Mouse (Mus musculus): Measurements from ENCODE around the gene Idh3a. TPM values are rescaled to one million over a fixed set of nuclear protein-coding genes. Genes with fewer than 3 reads are reported as not detected.

Idh3a gene
- polyA plus RNA-seq, 2 experiments from 2014 or later = 118 TPM

GRCm38 (mm10) chr9:54652778-54653177 lies 66.6 kb downstream of the Idh3a start:
- no peak for ATAC-seq

Other genes starting within 250 kb of the Idh3a start
- gene Dmxl2, start 84.7 kb upstream of the Idh3a start, polyA plus RNA-seq (2017; shearing (Covaris generic)) = under 1 TPM in 1 of 2 experiments, not detected in 1; 0.62 TPM
- not detected for gene Sh2d7, start 47.4 kb upstream of the Idh3a start, polyA plus RNA-seq (2017; shearing (Covaris generic))
- gene Cib2, start 26.1 kb upstream of the Idh3a start, polyA plus RNA-seq (2017; shearing (Covaris generic)) = 1 to 10 TPM in 1 of 2 experiments, not detected in 1; 1.6 TPM
- gene Acsbg1, start 75.5 kb downstream of the Idh3a start, polyA plus RNA-seq (2017; shearing (Covaris generic)) = 10 to 100 TPM; 41.1 to 75.2 TPM
- gene Dnaja4, start 112.5 kb downstream of the Idh3a start, polyA plus RNA-seq (2017; shearing (Covaris generic)) = 1 to 10 TPM; 2.9 to 4.0 TPM
- gene Wdr61, start 148.2 kb downstream of the Idh3a start, polyA plus RNA-seq (2017; shearing (Covaris generic)) = 100 to 1,000 TPM; 127 to 147 TPM
- gene Crabp1, start 178.4 kb downstream of the Idh3a start, polyA plus RNA-seq (2017; shearing (Covaris generic)) = not detected

Data from CD4-positive, CD25-positive, alpha-beta regulatory T cell, adult 4 months (primary cell).